Mouse (Mus musculus): ENCODE data around the gene Agrp.

- TF ChIP-seq CTCF (IDR thresholded peaks at IDR 0.05) (no peak), EP300 (IDR thresholded peaks at IDR 0.05) (no peak)
Measured at GRCm38 (mm10) chr8:105635481-105635880, 1.7 kb downstream of the Agrp start.
